ENCODE assay signal across 10 mouse cellular contexts in the genomic region with DNA sequence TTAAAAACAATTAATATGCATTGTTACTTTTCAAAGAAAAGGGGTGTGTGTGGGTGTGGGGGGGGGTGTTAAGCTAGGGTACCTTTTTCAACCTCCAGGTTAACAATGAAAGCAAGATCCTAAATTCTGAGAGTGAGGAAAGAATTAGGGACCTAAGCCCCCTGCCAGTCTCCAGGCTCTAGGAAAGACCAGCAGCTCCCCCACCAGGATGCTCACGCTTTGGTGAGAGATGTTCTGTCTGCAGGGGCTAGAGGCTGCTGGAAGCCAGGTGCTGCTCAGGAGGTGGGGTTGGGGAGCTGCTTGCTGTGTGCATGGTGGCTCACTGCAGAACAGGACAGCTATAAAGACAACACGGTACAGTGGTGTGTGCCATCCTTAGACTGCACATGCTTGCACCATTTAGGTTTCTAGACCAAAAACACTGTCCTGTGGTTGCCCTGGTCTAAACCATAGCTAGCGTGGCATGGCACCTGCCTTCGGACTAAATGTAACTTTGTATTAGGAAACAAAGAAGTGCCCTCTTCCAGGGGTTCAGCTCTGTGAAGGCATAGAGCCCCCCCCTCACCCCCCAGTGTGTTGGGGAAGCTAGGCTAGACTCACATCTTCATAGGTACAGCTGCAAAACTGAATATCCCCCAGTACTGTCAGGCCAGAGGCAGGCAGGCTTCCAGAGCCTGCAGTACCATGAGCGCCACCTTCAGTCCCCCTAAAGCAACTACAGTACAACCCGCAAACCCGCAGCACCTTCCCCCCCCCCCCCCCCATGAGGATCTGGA.
DNase-seq lines count a peak whose midpoint lies in the region; ATAC-seq and TF ChIP-seq lines count a peak whose summit lies in the region.
"Had no signal": no experiment of that assay in that cellular context is flagged by ENCODE, and none has a peak within 500 bp of the region (broad histone marks: within the 10 kb centered on the region; RNA-seq: fewer than 3 reads in every experiment).

No protein-coding gene starts in this region.

- no peak overlapping the region for H3K4me3 ChIP-seq in forebrain, embryonic 10.5 days
- no peak overlapping the region for H3K4me3 ChIP-seq in forebrain, embryonic 15.5 days
- no peak overlapping the region for H3K4me3 ChIP-seq in hindbrain, postnatal 0 days (ENCODE audit: low read length)
- H3K4me3 ChIP-seq: heart, embryonic 13.5 days; limb, embryonic 12.5 days had no signal

- H3K27me3 ChIP-seq in forebrain, embryonic 10.5 days (ENCODE audit: poor library complexity, severe bottlenecking) = peaks cover 82% of the 10 kb centered on the region
- peaks cover 22% of the 10 kb centered on the region; the same call in 1 of the 2 replicates for H3K27me3 ChIP-seq in forebrain, embryonic 15.5 days
- peaks cover 9% of the 10 kb centered on the region; the same call in 1 of the 2 replicates for H3K27me3 ChIP-seq in hindbrain, postnatal 0 days (ENCODE audit: insufficient read depth, low read length)

- H3K36me3 ChIP-seq in forebrain, embryonic 10.5 days (replicated peaks) = no peaks in the 10 kb centered on the region
- H3K36me3 ChIP-seq in forebrain, embryonic 15.5 days = no peaks in the 10 kb centered on the region
- H3K36me3 ChIP-seq in hindbrain, postnatal 0 days (ENCODE audit: insufficient read depth, low read length) = no peaks in the 10 kb centered on the region
- H3K36me3 ChIP-seq: heart, embryonic 13.5 days; limb, embryonic 12.5 days had no signal

- no peak overlapping the region for H3K4me2 ChIP-seq in forebrain, embryonic 15.5 days (replicated peaks)
- no peak overlapping the region for H3K4me2 ChIP-seq in hindbrain, postnatal 0 days (ENCODE audit: low read depth, low read length)
- H3K4me2 ChIP-seq: heart, embryonic 13.5 days; limb, embryonic 12.5 days had no signal

- peak overlapping the region; percentile 35; the same call in 1 of the 2 replicates for H3K27ac ChIP-seq in forebrain, embryonic 10.5 days
- H3K27ac ChIP-seq in forebrain, embryonic 15.5 days (replicated peaks) = no peak overlapping the region
- no peak overlapping the region for H3K27ac ChIP-seq in hindbrain, postnatal 0 days
- H3K27ac ChIP-seq: heart, embryonic 13.5 days; limb, embryonic 12.5 days had no signal

- H3K9ac ChIP-seq in forebrain, embryonic 15.5 days (replicated peaks) = no peak overlapping the region
- H3K9ac ChIP-seq in hindbrain, postnatal 0 days (replicated peaks; ENCODE audit: low read length) = no peak overlapping the region
- H3K9ac ChIP-seq: heart, embryonic 13.5 days; limb, embryonic 12.5 days had no signal

- intact Hi-C loops in left cerebral cortex, postnatal 25 days (cut with DNase I) = loop anchor here (10.0 kb wide), 1 partner anchor 941 kb away; no protein-coding TSS in a partner anchor

- no peaks in the 10 kb centered on the region for H3K9me3 ChIP-seq in forebrain, embryonic 10.5 days
- no peaks in the 10 kb centered on the region for H3K9me3 ChIP-seq in forebrain, embryonic 15.5 days
- no peaks in the 10 kb centered on the region for H3K9me3 ChIP-seq in hindbrain, postnatal 0 days (ENCODE audit: low read length)
- H3K9me3 ChIP-seq: heart, embryonic 13.5 days; limb, embryonic 12.5 days had no signal

- 26% methylated on average over 7 of the region's 7 CpGs for WGBS in forebrain, embryonic 10.5 days
- WGBS in forebrain, embryonic 15.5 days = 21% methylated on average over 7 of the region's 7 CpGs
- WGBS in hindbrain, postnatal 0 days = 26% methylated on average over 7 of the region's 7 CpGs

- DNase-seq in forebrain, embryonic 10.5 days (ENCODE audit: extremely low spot score, low spot score) = no peak
- peak; percentile 40 to 42 for DNase-seq in left cerebral cortex, postnatal 25 days (ENCODE audit: low spot score in 2 of 2)
- DNase-seq in left cerebral cortex, adult 11 months (ENCODE audit: low spot score) = no peak
- peak; percentile 42 for DNase-seq in ES-CJ7 (ENCODE audit: low read depth, low spot score)
- peak; percentile 64 for DNase-seq in hindbrain, postnatal 0 days (ENCODE audit: low spot score)
- no peak for DNase-seq in gastrocnemius, adult 18-20 months (ENCODE audit: low spot score)

- H3K4me1 ChIP-seq in forebrain, embryonic 10.5 days = peaks cover 63% of the 10 kb centered on the region
- H3K4me1 ChIP-seq in forebrain, embryonic 15.5 days = peaks cover 20% of the 10 kb centered on the region
- peaks cover 6% of the 10 kb centered on the region; the same call in 1 of the 2 replicates for H3K4me1 ChIP-seq in hindbrain, postnatal 0 days (ENCODE audit: insufficient read depth, low read length)

- ATAC-seq in forebrain, embryonic 15.5 days (replicated peaks) = no peak
- no peak for ATAC-seq in hindbrain, postnatal 0 days
- no peak for ATAC-seq in activated CD4-positive, CD25-positive, alpha-beta regulatory T cell, adult 4 months

- TF ChIP-seq CTCF in hindbrain, postnatal 0 days (IDR thresholded peaks at IDR 0.05; ENCODE audit: low read depth) = peak; percentile 52

Comparison
In these comparisons a context has a peak if more than half of its experiments do, and no peak if none do; other contexts are left out.
1. DNase-seq: peak in left cerebral cortex, postnatal 25 days (2 of 2), ES-CJ7 (single experiment) and hindbrain, postnatal 0 days (single experiment); none in forebrain, embryonic 10.5 days (single experiment), left cerebral cortex, adult 11 months (single experiment) and gastrocnemius, adult 18-20 months (single experiment).